Mouse (Mus musculus): ENCODE results near the gene Rac3.

GRCm38 (mm10) chr11:120709551-120709950, 11.7 kb upstream of the Rac3 start:
- no peak for TF ChIP-seq CTCF (IDR thresholded peaks at IDR 0.05; ENCODE audit: extremely low read depth, insufficient read depth, low read length)
- TF ChIP-seq POLR2A (IDR thresholded peaks at IDR 0.05; ENCODE audit: extremely low read depth, insufficient read depth, low read length), result no peak

All from cortical plate, adult 2 months (tissue).